Mouse (Mus musculus) midbrain, embryonic 16.5 days (tissue): ENCODE measurements around the gene Fam184a. TPM values are rescaled to one million over a fixed set of nuclear protein-coding genes. Genes with fewer than 3 reads are reported as not detected.

Experiments
- ATAC-seq: fragments of 200-750 bp; cut with Nextera tagmentation; 2 replicates; pipeline ENCODE4 v1.8.0; 2017; ENCODE audit warnings: moderate TSS enrichment
- H3K27ac ChIP-seq: fragments of 300-500 bp; sonication (generic); 2 replicates; pipeline ENCODE4 v1.5.1; 2014; ENCODE audit warnings: mild to moderate bottlenecking, low read length, mixed read lengths
- H3K27me3 ChIP-seq: fragments of 300-500 bp; sonication (generic); 2 replicates; pipeline ENCODE4 v1.6.1; 2014; ENCODE audit warnings: low read depth, low read length, mixed read lengths; ENCODE audit not compliant: control insufficient read depth, insufficient read depth
- H3K36me3 ChIP-seq: fragments of 300-500 bp; sonication (generic); 2 replicates; pipeline ENCODE4 v1.6.1; 2014; ENCODE audit warnings: mild to moderate bottlenecking, low read length, moderate library complexity, mixed read lengths; ENCODE audit not compliant: control insufficient read depth, insufficient read depth
- H3K4me1 ChIP-seq: fragments of 300-500 bp; sonication (generic); 2 replicates; pipeline ENCODE4 v1.6.1; 2014; ENCODE audit warnings: mild to moderate bottlenecking, low read length, mixed read lengths; ENCODE audit not compliant: control insufficient read depth, insufficient read depth
- H3K4me2 ChIP-seq: fragments of 300-500 bp; sonication (generic); 2 replicates; pipeline ENCODE4 v1.6.1; 2014; ENCODE audit warnings: mild to moderate bottlenecking, low read length, mixed read lengths
- H3K4me3 ChIP-seq: fragments of 300-500 bp; sonication (generic); 2 replicates; pipeline ENCODE4 v1.5.1; 2014; ENCODE audit warnings: low read depth, mild to moderate bottlenecking, low read length, moderate library complexity, mixed read lengths
- H3K9ac ChIP-seq: fragments of 300-500 bp; sonication (generic); 2 replicates; pipeline ENCODE4 v1.6.1; 2014; ENCODE audit warnings: low read depth, low read length, mixed read lengths
- H3K9me3 ChIP-seq: fragments of 300-500 bp; sonication (generic); replicated peaks from 2 replicates; pipeline ENCODE4 v1.6.1; 2014; ENCODE audit warnings: mild to moderate bottlenecking, low read length, mixed read lengths; ENCODE audit not compliant: control insufficient read depth, poor library complexity, severe bottlenecking
- WGBS: fragments of 180-500 bp; shearing (Covaris S2); extraction: QIAGEN DNeasy Blood & Tissue Kit; methylation state at CpG from one replicate; pipeline ENCODE4 v1.1.7; 2014; 5-methylcytosine and 5-hydroxymethylcytosine counted together
- polyA plus RNA-seq: library from polyadenylated mRNA; unstranded; fragments of >200 nt; fragmentation: Nextera tagmentation; extraction: Ambion mirVana; gene quantifications from 2 replicates; pipeline ENCODE4 v1.2.1, GENCODE M21; 2015

Fam184a gene
- polyA plus RNA-seq: 13.4 and 15.3 TPM in 2 replicates

- Histone ChIP-seq H3K27me3 (no peaks in the 10 kb centered on the region), H3K9ac (peak within 1 kb of the TSS; percentile 85), H3K27ac (peak within 1 kb of the TSS; percentile 83), H3K36me3 (no peaks in the 10 kb centered on the region), H3K4me1 (peaks cover 21% of the 10 kb centered on the region), H3K9me3 (no peaks in the 10 kb centered on the region), H3K4me2 (peak within 1 kb of the TSS; percentile 87), H3K4me3 (peak within 1 kb of the TSS; percentile 87)
- ATAC-seq: peak; percentile 98
- WGBS: 1% methylated on average over 53 of the region's 71 CpGs
Observed at GRCm38 (mm10) chr10:53750955-53751652, at the start of gene Fam184a. Fam184a (minus strand) TSS chr10:53751123.

GRCm38 (mm10) chr10:53796258-53796581 lies 45.3 kb upstream of the Fam184a start:
- Histone ChIP-seq H3K27me3 (no peaks in the 10 kb centered on the region), H3K36me3 (no peaks in the 10 kb centered on the region), H3K4me1 (no peaks in the 10 kb centered on the region), H3K27ac (no peak overlapping the region), H3K4me3 (no peak overlapping the region), H3K9me3 (no peaks in the 10 kb centered on the region), H3K4me2 (no peak overlapping the region), H3K9ac (no peak overlapping the region)
- 100% methylated on average over 1 of the region's 1 CpGs for WGBS
- peak; percentile 39; the same call in 1 of the 2 replicates for ATAC-seq

- no peak overlapping the region for H3K27ac ChIP-seq
- H3K9me3 ChIP-seq: no peaks in the 10 kb centered on the region
- WGBS: 3% methylated on average over 2 of the region's 2 CpGs
- no peaks in the 10 kb centered on the region for H3K27me3 ChIP-seq
- H3K4me3 ChIP-seq: no peak overlapping the region
- no peak overlapping the region for H3K4me2 ChIP-seq
- H3K4me1 ChIP-seq: no peaks in the 10 kb centered on the region
- no peaks in the 10 kb centered on the region for H3K36me3 ChIP-seq
- peak; percentile 68; the same call in 1 of the 2 replicates for ATAC-seq
- H3K9ac ChIP-seq: no peak overlapping the region
Observed at GRCm38 (mm10) chr10:53795567-53796257, 44.8 kb upstream of the Fam184a start.

- Histone ChIP-seq H3K36me3 (no peaks in the 10 kb centered on the region), H3K4me2 (no peak overlapping the region), H3K9ac (no peak overlapping the region), H3K4me1 (no peaks in the 10 kb centered on the region), H3K4me3 (no peak overlapping the region), H3K9me3 (no peaks in the 10 kb centered on the region), H3K27me3 (no peaks in the 10 kb centered on the region), H3K27ac (no peak overlapping the region)
- 94% methylated on average over 2 of the region's 2 CpGs for WGBS
- no peak for ATAC-seq
Observed at GRCm38 (mm10) chr10:53791281-53791680, 40.4 kb upstream of the Fam184a start.

GRCm38 (mm10) chr10:53776591-53776990 lies 25.7 kb upstream of the Fam184a start:
- no peaks in the 10 kb centered on the region for H3K9me3 ChIP-seq
- no peaks in the 10 kb centered on the region for H3K27me3 ChIP-seq
- no peak overlapping the region for H3K4me3 ChIP-seq
- H3K27ac ChIP-seq: no peak overlapping the region
- 91% methylated on average over 2 of the region's 2 CpGs for WGBS
- no peak overlapping the region for H3K9ac ChIP-seq
- H3K4me1 ChIP-seq: no peaks in the 10 kb centered on the region
- H3K36me3 ChIP-seq: no peaks in the 10 kb centered on the region
- no peak overlapping the region for H3K4me2 ChIP-seq
- ATAC-seq: no peak

GRCm38 (mm10) chr10:53772708-53773107 lies 21.8 kb upstream of the Fam184a start:
- WGBS: 83% methylated on average over 4 of the region's 4 CpGs
- no peaks in the 10 kb centered on the region for H3K9me3 ChIP-seq
- no peak overlapping the region for H3K9ac ChIP-seq
- ATAC-seq: no peak
- no peak overlapping the region for H3K27ac ChIP-seq
- H3K27me3 ChIP-seq: no peaks in the 10 kb centered on the region
- no peak overlapping the region for H3K4me2 ChIP-seq
- no peaks in the 10 kb centered on the region for H3K4me1 ChIP-seq
- no peak overlapping the region for H3K4me3 ChIP-seq
- H3K36me3 ChIP-seq: no peaks in the 10 kb centered on the region

- Histone ChIP-seq H3K27me3 (no peaks in the 10 kb centered on the region), H3K36me3 (no peaks in the 10 kb centered on the region), H3K4me2 (no peak overlapping the region), H3K27ac (no peak overlapping the region), H3K9ac (no peak overlapping the region), H3K4me1 (no peaks in the 10 kb centered on the region), H3K4me3 (no peak overlapping the region), H3K9me3 (no peaks in the 10 kb centered on the region)
- no peak for ATAC-seq
- 82% methylated on average over 2 of the region's 2 CpGs for WGBS
Observed at GRCm38 (mm10) chr10:53771480-53771879, 20.6 kb upstream of the Fam184a start.

GRCm38 (mm10) chr10:53768745-53769144 lies 17.8 kb upstream of the Fam184a start:
- H3K4me3 ChIP-seq: no peak overlapping the region
- H3K4me1 ChIP-seq: no peaks in the 10 kb centered on the region
- H3K9me3 ChIP-seq: no peaks in the 10 kb centered on the region
- ATAC-seq: no peak
- H3K9ac ChIP-seq: no peak overlapping the region
- H3K27ac ChIP-seq: no peak overlapping the region
- no peak overlapping the region for H3K4me2 ChIP-seq
- H3K36me3 ChIP-seq: no peaks in the 10 kb centered on the region
- no peaks in the 10 kb centered on the region for H3K27me3 ChIP-seq
- 74% methylated on average over 3 of the region's 3 CpGs for WGBS

- Histone ChIP-seq H3K9me3 (no peaks in the 10 kb centered on the region), H3K4me3 (no peak overlapping the region), H3K27ac (no peak overlapping the region), H3K27me3 (no peaks in the 10 kb centered on the region), H3K4me1 (no peaks in the 10 kb centered on the region), H3K9ac (no peak overlapping the region), H3K4me2 (no peak overlapping the region), H3K36me3 (no peaks in the 10 kb centered on the region)
- 84% methylated on average over 4 of the region's 4 CpGs for WGBS
- no peak for ATAC-seq
Observed at GRCm38 (mm10) chr10:53765471-53765870, 14.5 kb upstream of the Fam184a start.
